Mouse (Mus musculus) layer of hippocampus, adult 11-12 months (tissue): ENCODE data around the gene Procr.

Experiments
- DNase-seq: peaks from one replicate; pipeline ENCODE4 v3.0.0; 2022; ENCODE audit warnings: low spot score

Gene Procr

DNA sequence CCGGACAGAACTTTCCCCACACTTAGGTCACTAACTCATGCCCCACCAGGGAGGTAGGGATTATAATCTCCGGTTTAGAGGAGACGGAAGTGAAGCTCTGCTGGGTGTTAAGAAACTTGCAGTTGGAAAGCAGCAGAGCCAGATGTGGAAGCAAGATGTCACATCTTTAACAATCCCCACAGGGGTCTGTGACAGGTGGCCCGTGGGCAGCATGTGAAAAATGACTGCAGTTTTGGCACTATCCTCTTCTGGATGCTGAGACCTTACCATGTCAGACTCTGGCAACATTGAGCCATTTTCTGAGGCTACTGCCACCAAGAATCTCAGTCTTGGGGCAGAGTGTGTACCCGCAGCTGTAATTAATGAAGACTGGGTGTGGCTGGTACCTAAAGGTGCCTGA is 53.1 kb downstream of the Procr start:
- DNase-seq: no peak
